Comparison of ENCODE assay signal across 9 mouse cellular contexts in the genomic region with DNA sequence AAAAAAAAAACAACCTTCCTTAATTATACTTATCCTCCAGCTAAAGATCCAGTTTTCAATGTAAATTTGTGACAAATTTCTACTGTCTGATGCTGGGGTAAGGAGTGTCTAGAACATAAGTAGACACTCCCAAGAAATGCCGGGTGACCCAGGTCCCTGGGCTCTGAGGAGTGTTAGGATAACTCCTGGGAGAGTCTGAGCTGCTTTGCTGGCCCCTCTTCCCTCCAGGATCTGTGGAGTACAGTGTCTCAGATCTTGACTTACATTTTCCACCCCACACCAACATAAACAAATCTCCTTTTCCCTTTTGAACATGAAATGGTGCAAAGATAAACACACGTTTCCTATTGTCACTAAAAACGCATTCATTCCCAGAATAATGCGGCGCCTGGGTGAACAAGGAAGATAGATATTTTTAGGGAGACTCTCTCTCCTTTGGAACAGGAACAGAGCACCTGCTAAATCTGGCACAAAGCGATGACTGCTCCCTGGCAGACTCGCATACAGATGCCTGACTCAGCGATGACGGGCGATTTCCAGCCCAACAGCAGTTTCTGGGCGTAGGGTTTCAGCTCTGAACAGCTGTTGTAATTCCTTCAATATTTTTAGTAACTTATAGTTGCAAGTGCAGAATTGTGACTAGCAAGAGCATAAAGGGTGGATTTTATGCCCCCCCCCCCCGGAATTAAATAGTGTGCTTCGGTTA.
DNase-seq lines count a peak whose midpoint lies in the region; ATAC-seq and TF ChIP-seq lines count a peak whose summit lies in the region.
"Had no signal": no experiment of that assay in that cellular context is flagged by ENCODE, and none has a peak within 500 bp of the region (broad histone marks: within the 10 kb centered on the region; RNA-seq: fewer than 3 reads in every experiment).

No protein-coding gene starts in this region.

- H3K27ac ChIP-seq in olfactory bulb, adult 2 months (ENCODE audit: insufficient read depth, low read depth, low read length): peak overlapping the region; percentile 95
- no peak overlapping the region for H3K27ac ChIP-seq in intestine, embryonic 15.5 days
- H3K27ac ChIP-seq: limb, embryonic 12.5 days had no signal

- 11% methylated on average over 13 of the region's 13 CpGs for WGBS in olfactory bulb, adult 2 months
- 47% methylated on average over 13 of the region's 13 CpGs for WGBS in intestine, embryonic 15.5 days

- no peak overlapping the region for H3K4me3 ChIP-seq in olfactory bulb, adult 2 months (ENCODE audit: insufficient read depth, low read depth, low read length)
- H3K4me3 ChIP-seq in intestine, embryonic 15.5 days (replicated peaks): no peak overlapping the region
- H3K4me3 ChIP-seq: limb, embryonic 12.5 days had no signal

- H3K9ac ChIP-seq in intestine, embryonic 15.5 days: no peak overlapping the region
- H3K9ac ChIP-seq: limb, embryonic 12.5 days had no signal

- peaks cover 7% of the 10 kb centered on the region; the same call in 1 of the 2 replicates for H3K4me1 ChIP-seq in olfactory bulb, adult 2 months (ENCODE audit: control insufficient read depth, insufficient read depth, low read length)
- H3K4me1 ChIP-seq in intestine, embryonic 15.5 days (replicated peaks): no peaks in the 10 kb centered on the region
- H3K4me1 ChIP-seq: limb, embryonic 12.5 days had no signal

- TF ChIP-seq POLR2A in olfactory bulb, adult 2 months (IDR thresholded peaks at IDR 0.05; ENCODE audit: insufficient read depth, low read depth, low read length): no peak

- TF ChIP-seq CTCF in olfactory bulb, adult 2 months (IDR thresholded peaks at IDR 0.05; ENCODE audit: insufficient read depth, low read depth, low read length): no peak

- no peaks in the 10 kb centered on the region for H3K27me3 ChIP-seq in intestine, embryonic 15.5 days (replicated peaks)
- H3K27me3 ChIP-seq: limb, embryonic 12.5 days had no signal

- H3K36me3 ChIP-seq in intestine, embryonic 15.5 days: no peaks in the 10 kb centered on the region
- H3K36me3 ChIP-seq: limb, embryonic 12.5 days had no signal

- no peak for ATAC-seq in intestine, embryonic 15.5 days

- H3K9me3 ChIP-seq in intestine, embryonic 15.5 days: no peaks in the 10 kb centered on the region
- H3K9me3 ChIP-seq: limb, embryonic 12.5 days had no signal

- no peak overlapping the region for H3K4me2 ChIP-seq in intestine, embryonic 15.5 days (replicated peaks)
- H3K4me2 ChIP-seq: limb, embryonic 12.5 days had no signal

- peak; percentile 37 to 50 for DNase-seq in kidney, postnatal 4 days
- no peak for DNase-seq in kidney, adult 8-10 months
- DNase-seq in cerebellum, postnatal 36 days: peak; percentile 36 to 43
- peak; percentile 96 for DNase-seq in heart, adult 11 months
- peak; percentile 48 to 70 for DNase-seq in layer of hippocampus, postnatal 14 days (ENCODE audit: low spot score in 2 of 2)
- DNase-seq in B cell, adult 2 months: no peak

Comparison
In these comparisons a context has a peak if more than half of its experiments do, and no peak if none do; other contexts are left out.
1. DNase-seq: peak in kidney, postnatal 4 days (2 of 2), cerebellum, postnatal 36 days (2 of 2), heart, adult 11 months (single experiment) and layer of hippocampus, postnatal 14 days (2 of 2); none in kidney, adult 8-10 months (0 of 2) and B cell, adult 2 months (0 of 2).